Mouse (Mus musculus): Measurements from ENCODE around the gene Fancd2.

The Fancd2 gene

DNA sequence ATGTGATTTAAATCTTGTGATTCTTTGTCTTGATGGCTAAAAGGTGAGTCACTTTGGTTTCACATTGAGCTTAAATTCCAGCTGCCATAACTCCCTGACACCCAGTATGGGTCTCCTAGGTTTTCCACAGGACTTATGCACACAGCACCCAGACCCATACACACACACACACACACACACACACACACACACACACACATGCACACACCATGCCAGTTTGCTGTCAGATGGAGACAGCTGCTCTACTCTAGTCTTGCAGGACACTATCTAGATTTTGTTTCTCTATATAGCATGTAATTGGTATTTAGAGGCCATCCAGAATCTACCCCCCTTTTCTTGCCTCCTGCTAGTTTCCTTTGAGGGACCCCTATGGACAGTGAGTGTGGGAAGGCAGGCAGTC is 24.4 kb upstream of the Fancd2 start:
- H3K36me3 ChIP-seq (ENCODE audit: control insufficient read depth, insufficient read depth, low read length, poor library complexity, severe bottlenecking), result no peaks in the 10 kb centered on the region; the same call in 1 of the 2 replicates
- no peak for DNase-seq (ENCODE audit: low read depth, low spot score)
- no peaks in the 10 kb centered on the region for H3K27me3 ChIP-seq (ENCODE audit: control insufficient read depth, insufficient read depth, low read length, poor library complexity, severe bottlenecking)

DNA sequence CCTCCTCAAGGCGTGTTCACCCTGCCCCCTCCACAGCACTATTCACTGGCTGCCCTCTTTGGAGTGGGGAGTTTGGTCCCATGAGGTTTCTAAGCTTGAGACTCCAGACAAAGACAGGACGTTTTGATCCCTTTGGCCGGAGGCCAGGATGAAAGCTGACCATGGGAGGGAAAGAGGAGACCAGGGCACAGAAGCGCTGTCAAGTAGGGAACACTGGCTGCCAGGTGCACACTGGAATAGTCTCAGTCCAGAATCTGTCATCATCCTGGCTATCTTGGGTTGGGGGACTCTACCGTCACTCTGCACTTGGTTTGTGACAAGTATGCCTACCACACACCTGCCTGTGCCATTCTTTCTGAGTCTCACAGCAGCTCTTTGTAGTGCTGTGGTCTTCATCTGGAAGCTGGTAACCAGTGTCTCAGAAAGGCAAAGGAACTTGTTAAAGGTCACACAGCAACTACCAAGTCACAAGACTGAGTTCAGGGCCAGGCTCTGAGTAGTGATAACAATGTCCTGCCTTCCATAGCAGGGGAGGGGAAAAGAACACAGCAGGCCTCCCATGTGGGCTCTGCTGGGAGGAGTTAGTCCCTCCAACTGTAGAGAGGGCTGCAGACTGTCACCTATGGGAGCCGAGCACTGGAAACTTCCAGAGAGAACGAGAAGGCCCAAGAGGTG is 23.1 kb upstream of the Fancd2 start:
- H3K27me3 ChIP-seq (ENCODE audit: control insufficient read depth, insufficient read depth, low read length, poor library complexity, severe bottlenecking), result no peaks in the 10 kb centered on the region
- no peaks in the 10 kb centered on the region; the same call in 1 of the 2 replicates for H3K36me3 ChIP-seq (ENCODE audit: control insufficient read depth, insufficient read depth, low read length, poor library complexity, severe bottlenecking)
- no peak for DNase-seq (ENCODE audit: low read depth, low spot score)

DNA sequence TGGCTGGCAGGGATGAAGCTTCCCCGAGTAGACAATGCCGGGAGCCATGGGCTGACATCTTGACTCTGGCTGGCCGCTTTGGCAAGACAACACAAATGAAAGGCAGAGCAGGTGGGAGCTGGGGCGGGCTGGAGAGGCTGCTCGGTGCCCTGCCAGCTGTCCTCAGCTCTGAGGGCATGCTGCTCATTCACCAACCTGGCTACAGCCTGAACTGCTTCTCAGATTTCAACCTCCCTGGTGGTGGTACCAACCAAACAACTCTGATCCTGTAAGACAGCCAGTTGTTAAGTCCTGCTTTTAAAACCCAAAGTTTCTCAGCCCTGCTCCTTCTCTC is 22.6 kb upstream of the Fancd2 start:
- Histone ChIP-seq H3K27me3 (ENCODE audit: control insufficient read depth, insufficient read depth, low read length, poor library complexity, severe bottlenecking) (no peaks in the 10 kb centered on the region), H3K36me3 (ENCODE audit: control insufficient read depth, insufficient read depth, low read length, poor library complexity, severe bottlenecking) (no peaks in the 10 kb centered on the region; the same call in 1 of the 2 replicates)
- no peak for DNase-seq (ENCODE audit: low read depth, low spot score)

GRCm38 (mm10) chr6:113513944-113514343 is 17.5 kb upstream of the Fancd2 start:
- no peak for DNase-seq (ENCODE audit: low read depth, low spot score)
- Histone ChIP-seq H3K36me3 (ENCODE audit: control insufficient read depth, insufficient read depth, low read length, poor library complexity, severe bottlenecking) (peaks cover 1% of the 10 kb centered on the region), H3K27me3 (ENCODE audit: control insufficient read depth, insufficient read depth, low read length, poor library complexity, severe bottlenecking) (no peaks in the 10 kb centered on the region)

DNA sequence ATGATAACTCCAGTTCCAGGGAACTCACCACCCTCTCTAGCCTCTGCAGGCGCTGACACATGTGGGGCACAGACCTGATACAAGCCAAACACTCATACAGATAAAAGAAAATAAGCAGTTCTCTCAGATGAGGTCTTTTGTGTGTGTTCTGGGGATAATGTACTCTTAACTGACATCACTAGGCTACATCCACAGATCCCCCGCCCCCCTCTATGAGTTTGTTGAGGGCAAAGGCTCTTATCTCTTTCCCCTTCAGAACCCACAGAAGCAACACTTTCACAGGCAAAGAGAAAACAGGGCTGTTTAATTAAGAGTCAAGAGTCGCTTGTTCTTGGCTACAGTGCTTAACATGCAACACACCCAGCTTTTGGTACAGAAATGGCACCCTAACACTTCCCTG is 16.9 kb upstream of the Fancd2 start:
- no peak for DNase-seq (ENCODE audit: low read depth, low spot score)
- H3K27me3 ChIP-seq (ENCODE audit: control insufficient read depth, insufficient read depth, low read length, poor library complexity, severe bottlenecking), result no peaks in the 10 kb centered on the region
- peaks cover 5% of the 10 kb centered on the region for H3K36me3 ChIP-seq (ENCODE audit: control insufficient read depth, insufficient read depth, low read length, poor library complexity, severe bottlenecking)

GRCm38 (mm10) chr6:113517434-113518080 is 13.9 kb upstream of the Fancd2 start:
- H3K27me3 ChIP-seq (ENCODE audit: control insufficient read depth, insufficient read depth, low read length, poor library complexity, severe bottlenecking), result no peaks in the 10 kb centered on the region
- DNase-seq (ENCODE audit: low read depth, low spot score), result peak; percentile 46
- H3K36me3 ChIP-seq (ENCODE audit: control insufficient read depth, insufficient read depth, low read length, poor library complexity, severe bottlenecking), result peaks cover 9% of the 10 kb centered on the region

GRCm38 (mm10) chr6:113522310-113522709 is 9.2 kb upstream of the Fancd2 start:
- no peaks in the 10 kb centered on the region for H3K27me3 ChIP-seq (ENCODE audit: control insufficient read depth, insufficient read depth, low read length, poor library complexity, severe bottlenecking)
- DNase-seq (ENCODE audit: low read depth, low spot score), result no peak
- H3K36me3 ChIP-seq (ENCODE audit: control insufficient read depth, insufficient read depth, low read length, poor library complexity, severe bottlenecking), result peaks cover 8% of the 10 kb centered on the region

GRCm38 (mm10) chr6:113523420-113523819 is 8.1 kb upstream of the Fancd2 start:
- no peak for DNase-seq (ENCODE audit: low read depth, low spot score)
- Histone ChIP-seq H3K27me3 (ENCODE audit: control insufficient read depth, insufficient read depth, low read length, poor library complexity, severe bottlenecking) (no peaks in the 10 kb centered on the region), H3K36me3 (ENCODE audit: control insufficient read depth, insufficient read depth, low read length, poor library complexity, severe bottlenecking) (peaks cover 8% of the 10 kb centered on the region)

DNA sequence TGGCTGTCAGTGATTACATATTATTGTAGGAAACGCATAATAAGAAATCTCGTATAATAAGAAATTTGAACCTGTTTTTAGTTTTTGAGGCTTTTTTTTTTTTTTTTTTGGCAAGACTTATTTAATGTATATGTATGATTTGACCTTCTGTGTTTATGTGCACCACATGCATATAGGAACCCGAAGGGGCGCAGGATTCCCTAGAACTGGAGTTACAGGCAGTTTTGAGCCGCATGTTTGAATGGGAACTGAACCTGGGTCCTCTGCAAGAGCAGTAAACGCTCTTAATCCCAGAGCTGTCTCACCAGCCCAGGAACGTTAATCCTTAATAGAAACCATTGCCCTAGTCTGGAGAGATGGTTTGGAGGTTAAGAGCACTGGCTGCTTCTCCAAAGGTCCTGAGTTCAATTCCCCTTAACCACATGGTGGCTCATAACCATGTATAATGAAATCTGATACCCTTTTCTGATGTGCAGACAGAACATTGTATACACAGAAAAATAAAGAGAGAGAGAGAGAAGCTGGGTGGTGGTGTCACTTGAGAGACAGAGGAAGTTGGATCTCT is 440 bp downstream of the Fancd2 start:
- Histone ChIP-seq H3K36me3 (ENCODE audit: control insufficient read depth, insufficient read depth, low read length, poor library complexity, severe bottlenecking) (no peaks in the 10 kb centered on the region), H3K27me3 (ENCODE audit: control insufficient read depth, insufficient read depth, low read length, poor library complexity, severe bottlenecking) (no peaks in the 10 kb centered on the region)
- no peak for DNase-seq (ENCODE audit: low read depth, low spot score)

DNA sequence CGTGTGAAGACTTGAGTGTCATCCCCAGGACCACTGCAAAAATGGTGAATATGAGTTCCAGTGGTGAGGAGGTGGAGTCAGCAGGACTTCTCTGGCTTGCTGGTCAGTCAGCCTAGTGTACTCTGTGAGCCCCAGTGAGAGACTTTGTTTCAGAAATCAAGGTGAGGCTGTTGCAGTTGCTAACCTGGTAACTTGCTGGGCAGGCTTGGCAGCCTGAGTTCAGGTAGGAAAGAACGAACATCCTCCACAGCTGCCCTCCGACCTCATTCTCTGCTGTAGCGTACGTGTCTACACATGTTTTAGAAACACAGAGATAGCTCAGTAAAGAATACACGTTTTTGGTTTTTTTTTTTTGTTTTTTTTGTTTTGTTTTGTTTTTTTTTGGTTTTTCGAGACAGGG is 3.4 kb downstream of the Fancd2 start:
- no peak for DNase-seq (ENCODE audit: low read depth, low spot score)
- H3K36me3 ChIP-seq (ENCODE audit: control insufficient read depth, insufficient read depth, low read length, poor library complexity, severe bottlenecking), result no peaks in the 10 kb centered on the region
- no peaks in the 10 kb centered on the region for H3K27me3 ChIP-seq (ENCODE audit: control insufficient read depth, insufficient read depth, low read length, poor library complexity, severe bottlenecking)

GRCm38 (mm10) chr6:113541610-113542009 is 10.1 kb downstream of the Fancd2 start:
- no peak for DNase-seq (ENCODE audit: low read depth, low spot score)

GRCm38 (mm10) chr6:113543906-113544481 is 12.5 kb downstream of the Fancd2 start:
- Histone ChIP-seq H3K36me3 (ENCODE audit: control insufficient read depth, insufficient read depth, low read length, poor library complexity, severe bottlenecking) (no peaks in the 10 kb centered on the region), H3K27me3 (ENCODE audit: control insufficient read depth, insufficient read depth, low read length, poor library complexity, severe bottlenecking) (no peaks in the 10 kb centered on the region)
- DNase-seq (ENCODE audit: low read depth, low spot score), result no peak

More at GRCm38 (mm10) chr6:113541610-113542009, 10.1 kb downstream of the Fancd2 start:
- Histone ChIP-seq H3K36me3 (ENCODE audit: control insufficient read depth, insufficient read depth, low read length, poor library complexity, severe bottlenecking) (no peaks in the 10 kb centered on the region), H3K27me3 (ENCODE audit: control insufficient read depth, insufficient read depth, low read length, poor library complexity, severe bottlenecking) (no peaks in the 10 kb centered on the region)

DNA sequence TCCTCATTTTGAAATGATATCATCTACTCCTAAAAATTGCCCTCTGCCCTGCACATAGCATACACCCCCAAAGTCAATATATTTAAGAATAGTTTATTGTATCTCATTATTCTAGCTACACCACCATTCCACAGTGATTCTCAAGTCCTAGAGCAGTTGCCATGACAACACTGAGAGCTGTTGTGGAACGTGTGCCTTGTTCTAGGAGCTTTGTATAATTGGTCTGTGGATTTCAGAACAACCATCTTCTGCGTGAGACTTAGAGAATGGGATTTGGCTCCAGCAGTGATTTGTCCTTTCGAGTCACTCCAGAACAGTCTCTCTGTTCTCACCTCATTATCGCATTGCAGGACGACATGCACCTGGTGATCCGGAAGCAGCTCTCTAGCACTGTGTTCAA is 28.3 kb downstream of the Fancd2 start:
- no peaks in the 10 kb centered on the region for H3K27me3 ChIP-seq (ENCODE audit: control insufficient read depth, insufficient read depth, low read length, poor library complexity, severe bottlenecking)
- no peak for DNase-seq (ENCODE audit: low read depth, low spot score)
- H3K36me3 ChIP-seq (ENCODE audit: control insufficient read depth, insufficient read depth, low read length, poor library complexity, severe bottlenecking), result no peaks in the 10 kb centered on the region

- DNase-seq (ENCODE audit: low read depth, low spot score), result no peak
- Histone ChIP-seq H3K27me3 (ENCODE audit: control insufficient read depth, insufficient read depth, low read length, poor library complexity, severe bottlenecking) (no peaks in the 10 kb centered on the region), H3K36me3 (ENCODE audit: control insufficient read depth, insufficient read depth, low read length, poor library complexity, severe bottlenecking) (no peaks in the 10 kb centered on the region)
Observed at GRCm38 (mm10) chr6:113564557-113564956, 33.1 kb downstream of the Fancd2 start.

DNA sequence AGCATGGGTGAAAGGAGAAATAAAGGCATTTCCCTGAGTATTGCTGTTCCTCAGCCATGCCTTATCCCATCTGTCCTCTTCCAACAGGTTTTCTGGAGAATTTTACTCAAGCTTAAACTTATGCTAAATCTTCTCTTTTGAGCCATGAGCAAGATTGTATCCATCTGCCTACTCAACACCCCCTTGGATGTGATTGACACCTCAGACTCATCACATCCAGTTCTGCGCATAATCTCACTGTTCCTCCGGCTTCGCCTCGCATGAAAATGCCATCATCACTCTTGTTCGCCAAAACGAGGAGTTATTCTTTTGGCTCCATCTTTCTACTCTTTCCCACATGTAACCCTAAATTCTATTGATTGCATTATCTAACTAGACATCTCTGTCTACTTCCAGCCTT is 44.6 kb downstream of the Fancd2 start:
- Histone ChIP-seq H3K27me3 (ENCODE audit: control insufficient read depth, insufficient read depth, low read length, poor library complexity, severe bottlenecking) (no peaks in the 10 kb centered on the region), H3K36me3 (ENCODE audit: control insufficient read depth, insufficient read depth, low read length, poor library complexity, severe bottlenecking) (no peaks in the 10 kb centered on the region)
- DNase-seq (ENCODE audit: low read depth, low spot score), result no peak
